Mouse (Mus musculus) testis, adult 2 months (tissue): ENCODE results near the gene Bmper.

ENCODE experiments used
- CTCF ChIP-seq: fragments of 200-500 bp; IDR thresholded peaks from 2 replicates; pipeline ENCODE4 v1.5.1; 2012; ENCODE audit warnings: low read depth, mild to moderate bottlenecking, inconsistent platforms, low read length, moderate library complexity; ENCODE audit not compliant: control insufficient read depth, insufficient read depth, insufficient replicate concordance
- POLR2A ChIP-seq: fragments of 200-500 bp; IDR thresholded peaks from 2 replicates; pipeline ENCODE4 v1.6.1; 2012; ENCODE audit warnings: low read depth, mild to moderate bottlenecking, inconsistent platforms, low read length, moderate library complexity; ENCODE audit not compliant: control insufficient read depth

DNA sequence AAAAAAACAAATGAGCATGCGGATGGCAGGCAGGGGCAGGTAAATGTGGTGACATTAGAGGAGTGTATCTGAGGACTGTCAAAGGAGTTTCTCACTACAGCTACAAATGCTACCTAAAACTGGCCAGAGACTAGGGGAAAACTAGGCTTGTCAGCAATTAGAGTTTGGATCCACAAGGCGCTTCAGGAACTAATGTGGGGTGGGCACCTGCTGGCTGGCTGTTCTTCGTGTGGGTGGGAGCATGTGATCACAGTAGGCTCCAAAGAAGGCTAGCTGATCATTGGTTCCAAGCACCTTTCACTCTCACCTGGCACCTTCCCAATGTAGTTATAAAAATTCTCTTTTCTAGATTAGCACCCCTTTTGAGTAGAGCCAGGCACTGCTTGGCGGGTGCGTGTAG is 900 bp upstream of the Bmper start:
- no peak for TF ChIP-seq POLR2A
- TF ChIP-seq CTCF = no peak
